Mouse (Mus musculus): ENCODE measurements around the gene Esr1.

GRCm38 (mm10) chr10:5029161-5029560 is 417.8 kb downstream of the Esr1 start:
- TF ChIP-seq CTCF (IDR thresholded peaks at IDR 0.05; ENCODE audit: borderline replicate concordance, insufficient read depth, low read depth, low read length) (no peak), POLR2A (IDR thresholded peaks at IDR 0.05; ENCODE audit: borderline replicate concordance, insufficient read depth, low read length) (no peak)
